Mouse (Mus musculus): ENCODE data around the gene Tnks2. TPM values are rescaled to one million over a fixed set of nuclear protein-coding genes. Genes with fewer than 3 reads are reported as not detected.

Gene Tnks2
- polyA plus RNA-seq, 1 experiment from 2014 or later: 79.5 TPM

DNA sequence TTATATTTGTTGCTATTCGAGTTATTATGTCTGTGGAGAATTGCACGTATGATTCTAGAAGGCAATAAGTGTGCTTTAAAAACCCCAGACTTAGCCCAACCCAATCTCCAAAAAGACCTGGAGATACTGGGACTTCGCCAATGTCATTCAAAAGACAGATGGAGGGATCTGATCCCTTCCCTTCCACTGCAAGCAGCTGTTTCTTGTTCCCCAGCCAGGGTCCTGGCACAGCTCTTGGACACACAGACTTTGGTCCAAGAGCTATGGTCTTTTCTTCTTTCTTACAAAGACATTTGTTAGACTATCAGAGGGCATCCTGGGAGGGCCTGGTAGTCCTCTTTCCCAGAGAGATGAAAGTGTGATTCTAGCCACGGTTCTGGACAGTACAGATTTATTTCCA lies 82.2 kb downstream of the Tnks2 start:
- no peak overlapping the region for H3K4me2 ChIP-seq (ENCODE audit: low read depth, low read length)
- H3K9ac ChIP-seq (ENCODE audit: low read depth, low read length): no peak overlapping the region
- H3K27ac ChIP-seq (replicated peaks; ENCODE audit: low read depth, low read length): no peak overlapping the region
- no peaks in the 10 kb centered on the region for H3K36me3 ChIP-seq (ENCODE audit: control insufficient read depth, insufficient read depth, low read length)
- H3K9me3 ChIP-seq (ENCODE audit: control insufficient read depth, low read length): no peaks in the 10 kb centered on the region
- DNase-seq (ENCODE audit: low spot score): no peak
- WGBS: 77% methylated on average over 4 of the region's 4 CpGs
- H3K4me1 ChIP-seq (ENCODE audit: control insufficient read depth, insufficient read depth, low read length): 0 out of 2 replicates have a peak, but pooled peaks cover 3% of the 10 kb centered on the region
- no peak for ATAC-seq (ENCODE audit: low read depth)
- no peak overlapping the region for H3K4me3 ChIP-seq (ENCODE audit: low read depth, low read length)
- H3K27me3 ChIP-seq (replicated peaks; ENCODE audit: control insufficient read depth, insufficient read depth, low read length): no peaks in the 10 kb centered on the region

DNA sequence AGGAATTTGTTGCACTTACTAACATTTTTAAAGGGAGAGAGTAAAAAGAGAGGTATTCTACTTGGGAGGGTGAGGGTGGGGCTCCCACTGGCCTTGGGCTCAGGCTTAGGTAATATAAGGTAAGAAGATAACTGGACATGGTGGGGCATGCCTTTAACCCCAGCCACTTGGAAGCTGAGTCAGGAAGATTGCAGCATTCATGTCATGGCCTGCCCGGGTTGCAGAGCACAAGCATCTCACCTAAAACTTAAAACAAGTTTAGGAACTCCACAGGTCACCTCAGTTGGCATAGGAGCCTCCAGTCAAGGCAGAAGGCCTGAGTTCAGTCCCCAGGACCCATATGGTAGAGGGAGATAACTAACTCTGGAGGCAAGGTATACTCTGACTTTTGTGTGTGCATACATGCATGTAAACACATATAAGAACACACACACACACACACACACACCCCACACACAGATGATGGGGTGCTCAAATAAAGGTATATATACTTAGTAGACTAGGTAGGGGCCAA lies 82.9 kb downstream of the Tnks2 start:
- no peak for DNase-seq (ENCODE audit: low spot score)
- ATAC-seq (ENCODE audit: low read depth): no peak
- WGBS: 92% methylated on average over 1 of the region's 1 CpGs

DNA sequence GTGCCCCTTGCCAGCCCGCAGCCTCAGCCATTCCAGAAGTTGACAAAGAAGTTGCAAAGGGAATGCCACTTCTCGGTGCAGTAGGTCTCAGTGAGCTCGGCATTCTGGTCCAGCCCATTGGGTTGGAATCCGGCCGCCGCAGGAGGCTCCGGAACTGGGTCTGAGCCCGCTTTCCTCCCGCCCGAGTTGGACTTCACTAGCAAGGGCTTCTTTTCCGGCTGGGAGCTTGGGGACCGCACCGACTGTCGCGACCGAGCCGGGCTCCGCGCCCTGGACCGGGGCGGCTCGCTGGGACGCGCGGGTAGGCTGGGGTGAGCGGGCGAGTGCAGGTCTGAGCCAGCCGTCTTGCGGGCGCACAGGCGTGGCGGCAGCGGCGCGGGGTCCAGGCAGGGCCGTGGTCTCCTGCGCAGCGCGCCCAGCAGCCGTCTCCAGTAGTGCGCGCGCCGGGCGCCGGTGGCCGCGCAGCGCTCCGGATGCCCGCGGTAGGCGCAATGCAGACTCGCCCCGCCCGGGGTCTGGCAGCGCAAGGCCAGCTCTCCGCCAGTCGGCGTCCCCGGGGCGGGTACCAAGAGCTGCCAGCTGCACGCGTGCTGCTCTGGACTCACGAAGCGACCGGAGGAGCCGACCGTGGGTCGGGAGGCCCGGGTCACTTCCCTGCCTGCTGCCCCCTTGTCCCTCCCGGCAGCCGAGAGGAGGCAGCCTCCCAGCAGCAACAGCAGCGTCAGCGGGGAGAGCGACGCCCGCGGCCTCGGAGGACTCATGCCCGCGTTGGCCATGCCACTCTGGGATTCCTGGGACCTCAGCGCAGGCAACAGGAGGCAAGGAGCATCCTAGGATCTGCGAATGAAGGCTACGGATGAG lies 84.6 kb downstream of the Tnks2 start:
- peak overlapping the region; percentile 85 for H3K4me2 ChIP-seq (ENCODE audit: low read depth, low read length)
- peak; percentile 92 for ATAC-seq (ENCODE audit: low read depth)
- WGBS: 0% methylated on average over 36 of the region's 85 CpGs
- H3K9ac ChIP-seq (ENCODE audit: low read depth, low read length): peak overlapping the region; percentile 91
- 0 out of 2 replicates have a peak, but pooled peaks cover 3% of the 10 kb centered on the region for H3K4me1 ChIP-seq (ENCODE audit: control insufficient read depth, insufficient read depth, low read length)
- H3K27me3 ChIP-seq (replicated peaks; ENCODE audit: control insufficient read depth, insufficient read depth, low read length): no peaks in the 10 kb centered on the region
- peak; percentile 90 for DNase-seq (ENCODE audit: low spot score)
- peak overlapping the region; percentile 94 for H3K4me3 ChIP-seq (ENCODE audit: low read depth, low read length)
- H3K27ac ChIP-seq (replicated peaks; ENCODE audit: low read depth, low read length): peak overlapping the region; percentile 87
- H3K9me3 ChIP-seq (ENCODE audit: control insufficient read depth, low read length): no peaks in the 10 kb centered on the region
- no peaks in the 10 kb centered on the region for H3K36me3 ChIP-seq (ENCODE audit: control insufficient read depth, insufficient read depth, low read length)

More for the DNA sequence above, 82.9 kb downstream of the Tnks2 start:
- Histone ChIP-seq H3K9ac (ENCODE audit: low read depth, low read length) (no peak overlapping the region), H3K36me3 (ENCODE audit: control insufficient read depth, insufficient read depth, low read length) (no peaks in the 10 kb centered on the region), H3K4me2 (ENCODE audit: low read depth, low read length) (no peak overlapping the region), H3K27me3 (replicated peaks; ENCODE audit: control insufficient read depth, insufficient read depth, low read length) (no peaks in the 10 kb centered on the region), H3K27ac (replicated peaks; ENCODE audit: low read depth, low read length) (no peak overlapping the region), H3K4me1 (ENCODE audit: control insufficient read depth, insufficient read depth, low read length) (0 out of 2 replicates have a peak, but pooled peaks cover 3% of the 10 kb centered on the region), H3K4me3 (ENCODE audit: low read depth, low read length) (no peak overlapping the region), H3K9me3 (ENCODE audit: control insufficient read depth, low read length) (no peaks in the 10 kb centered on the region)

DNA sequence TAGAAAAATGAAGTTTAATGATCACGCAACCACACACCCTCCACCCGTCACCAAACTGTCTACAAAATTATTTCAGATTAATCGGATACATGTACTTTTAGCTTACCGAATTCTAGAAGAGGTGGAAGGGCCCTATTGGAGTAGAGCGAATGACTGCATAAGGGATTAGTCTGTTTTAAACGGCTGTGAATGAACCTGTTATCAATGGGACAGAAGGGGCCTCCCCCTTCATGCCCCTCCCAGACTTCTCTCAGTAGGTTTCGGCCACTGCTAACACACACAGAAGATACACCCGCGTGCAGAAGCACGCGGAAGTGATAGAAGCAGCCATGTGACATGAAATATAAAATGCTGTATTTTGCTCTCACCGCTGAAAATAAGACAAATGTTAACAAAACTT lies 85.4 kb downstream of the Tnks2 start, which contains the start of gene Fgfbp3:
Gene Fgfbp3, minus strand, starts transcription at position 150 of the 400 bp plus-strand sequence.
- no peak for DNase-seq (ENCODE audit: low spot score)
- ATAC-seq (ENCODE audit: low read depth): no peak

DNA sequence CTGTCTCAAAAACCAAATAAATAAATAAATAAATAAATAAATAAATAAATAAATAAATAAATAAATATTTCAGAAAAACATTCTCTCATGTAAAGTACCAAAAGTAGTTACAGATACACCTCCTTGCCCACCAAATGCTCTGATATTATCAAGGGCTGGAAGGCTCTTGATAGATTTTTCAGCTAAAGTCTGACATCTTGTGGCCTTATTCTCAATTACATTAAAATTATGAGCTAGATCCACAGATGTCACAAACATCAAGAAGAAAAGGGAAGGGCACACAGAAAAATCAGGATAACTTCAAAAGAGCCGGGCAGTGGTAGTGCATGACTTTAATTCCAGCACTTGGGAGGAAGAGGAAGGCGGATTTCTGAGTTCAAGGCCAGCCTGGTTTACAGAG lies 88.0 kb downstream of the Tnks2 start:
- Histone ChIP-seq H3K27ac (replicated peaks; ENCODE audit: low read depth, low read length) (no peak overlapping the region), H3K9me3 (ENCODE audit: control insufficient read depth, low read length) (no peaks in the 10 kb centered on the region), H3K36me3 (ENCODE audit: control insufficient read depth, insufficient read depth, low read length) (no peaks in the 10 kb centered on the region), H3K9ac (ENCODE audit: low read depth, low read length) (no peak overlapping the region), H3K4me2 (ENCODE audit: low read depth, low read length) (no peak overlapping the region), H3K4me1 (ENCODE audit: control insufficient read depth, insufficient read depth, low read length) (peaks cover 8% of the 10 kb centered on the region; the same call in 1 of the 2 replicates), H3K27me3 (replicated peaks; ENCODE audit: control insufficient read depth, insufficient read depth, low read length) (no peaks in the 10 kb centered on the region), H3K4me3 (ENCODE audit: low read depth, low read length) (no peak overlapping the region)
- ATAC-seq (ENCODE audit: low read depth) (no peak), DNase-seq (ENCODE audit: low spot score) (peak; percentile 75)
- 26% methylated on average over 2 of the region's 2 CpGs for WGBS

More for the DNA sequence above, 85.4 kb downstream of the Tnks2 start, which contains the start of gene Fgfbp3:
- Histone ChIP-seq H3K27me3 (replicated peaks; ENCODE audit: control insufficient read depth, insufficient read depth, low read length) (no peaks in the 10 kb centered on the region), H3K27ac (replicated peaks; ENCODE audit: low read depth, low read length) (peak within 1 kb of the TSS; percentile 87), H3K4me1 (ENCODE audit: control insufficient read depth, insufficient read depth, low read length) (0 out of 2 replicates have a peak, but pooled peaks cover 3% of the 10 kb centered on the region), H3K9ac (ENCODE audit: low read depth, low read length) (peak within 1 kb of the TSS; percentile 91), H3K4me3 (ENCODE audit: low read depth, low read length) (peak within 1 kb of the TSS; percentile 94), H3K36me3 (ENCODE audit: control insufficient read depth, insufficient read depth, low read length) (no peaks in the 10 kb centered on the region), H3K4me2 (ENCODE audit: low read depth, low read length) (peak within 1 kb of the TSS; percentile 85), H3K9me3 (ENCODE audit: control insufficient read depth, low read length) (no peaks in the 10 kb centered on the region)
- WGBS: 9% methylated on average over 12 of the region's 12 CpGs

DNA sequence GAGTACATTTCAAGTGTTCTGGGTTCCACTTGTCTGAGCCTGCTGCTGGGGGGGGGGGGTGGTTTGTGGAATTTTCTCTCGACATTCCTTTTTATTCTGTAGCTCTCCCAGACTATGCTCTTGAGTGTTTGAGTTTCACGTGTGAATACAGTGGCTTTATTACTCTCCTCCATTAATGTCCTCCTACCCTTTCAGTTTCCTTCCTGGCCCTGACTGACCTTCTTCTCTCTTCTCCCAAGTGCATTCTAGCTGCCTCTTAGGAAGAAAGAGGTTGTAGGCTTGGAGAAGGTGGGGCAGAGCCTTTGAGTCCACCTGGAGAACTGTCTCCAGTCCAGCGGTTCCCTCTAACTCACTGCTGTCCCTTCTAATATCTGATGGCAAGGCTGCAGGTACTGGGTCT lies 88.9 kb downstream of the Tnks2 start:
- H3K4me3 ChIP-seq (ENCODE audit: low read depth, low read length): no peak overlapping the region
- H3K9me3 ChIP-seq (ENCODE audit: control insufficient read depth, low read length): no peaks in the 10 kb centered on the region
- no peak overlapping the region for H3K4me2 ChIP-seq (ENCODE audit: low read depth, low read length)
- no peaks in the 10 kb centered on the region for H3K36me3 ChIP-seq (ENCODE audit: control insufficient read depth, insufficient read depth, low read length)
- H3K9ac ChIP-seq (ENCODE audit: low read depth, low read length): no peak overlapping the region
- H3K27me3 ChIP-seq (replicated peaks; ENCODE audit: control insufficient read depth, insufficient read depth, low read length): no peaks in the 10 kb centered on the region
- ATAC-seq (ENCODE audit: low read depth): no peak
- peaks cover 12% of the 10 kb centered on the region for H3K4me1 ChIP-seq (ENCODE audit: control insufficient read depth, insufficient read depth, low read length)
- H3K27ac ChIP-seq (replicated peaks; ENCODE audit: low read depth, low read length): no peak overlapping the region
- DNase-seq (ENCODE audit: low spot score): no peak
- WGBS: 58% methylated on average over 3 of the region's 3 CpGs

DNA sequence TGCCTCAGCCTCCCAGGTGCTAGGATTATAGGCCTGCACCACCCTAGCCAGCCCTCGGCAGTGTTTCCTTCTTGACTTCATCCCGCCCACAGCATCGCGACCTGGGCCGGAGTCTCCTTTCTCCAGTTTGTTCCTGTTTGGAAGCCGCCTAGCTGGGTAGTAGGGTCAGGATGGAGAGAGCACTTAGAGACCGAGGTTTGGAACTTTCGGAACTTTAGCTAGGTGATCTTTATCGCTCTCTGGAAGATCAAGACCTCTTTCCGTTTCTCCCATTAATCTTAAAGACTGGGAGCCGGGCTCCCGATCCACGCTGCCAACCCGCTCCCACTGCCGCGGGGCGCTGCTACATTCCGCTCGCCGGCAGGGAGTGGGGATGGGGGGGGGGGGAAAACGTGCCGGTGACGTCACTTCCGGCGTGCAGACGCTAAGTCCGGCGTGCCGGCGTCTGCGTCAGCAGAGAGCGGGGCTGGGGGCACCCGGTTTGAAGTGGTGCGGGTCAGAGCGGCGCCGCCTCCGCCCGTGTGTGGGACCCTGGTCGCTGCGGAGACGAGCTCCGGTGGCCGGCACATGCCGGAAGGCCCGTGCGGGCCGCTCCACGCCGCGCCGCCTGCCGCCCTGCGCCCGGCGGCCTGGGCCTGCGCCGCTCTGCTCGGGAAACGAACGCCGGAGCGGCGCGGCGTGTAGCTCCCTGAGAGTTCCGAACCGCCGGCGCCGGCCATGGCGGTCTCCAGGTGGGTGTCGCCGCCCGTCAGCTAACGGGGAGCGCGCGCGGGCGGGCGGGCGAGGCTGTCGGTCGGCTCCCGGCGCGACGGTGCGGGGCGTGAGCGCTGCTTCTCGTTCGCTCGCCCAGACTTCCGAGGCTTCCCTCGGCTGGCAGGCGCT lies 91.9 kb downstream of the Tnks2 start, which contains the start of gene Btaf1:
Gene Btaf1, plus strand, starts transcription at position 409 of the 882 bp plus-strand sequence.
- peak within 1 kb of the TSS; percentile 97 for H3K27ac ChIP-seq (replicated peaks; ENCODE audit: low read depth, low read length)
- peaks cover 12% of the 10 kb centered on the region for H3K4me1 ChIP-seq (ENCODE audit: control insufficient read depth, insufficient read depth, low read length)
- no peaks in the 10 kb centered on the region for H3K9me3 ChIP-seq (ENCODE audit: control insufficient read depth, low read length)
- peak; percentile 96 for DNase-seq (ENCODE audit: low spot score)
- H3K4me2 ChIP-seq (ENCODE audit: low read depth, low read length): peak within 1 kb of the TSS; percentile 77
- peak within 1 kb of the TSS; percentile 95 for H3K9ac ChIP-seq (ENCODE audit: low read depth, low read length)
- H3K36me3 ChIP-seq (ENCODE audit: control insufficient read depth, insufficient read depth, low read length): no peaks in the 10 kb centered on the region
- H3K4me3 ChIP-seq (ENCODE audit: low read depth, low read length): peak within 1 kb of the TSS; percentile 94
- 1% methylated on average over 43 of the region's 98 CpGs for WGBS
- peak; percentile 95 for ATAC-seq (ENCODE audit: low read depth)
- no peaks in the 10 kb centered on the region for H3K27me3 ChIP-seq (replicated peaks; ENCODE audit: control insufficient read depth, insufficient read depth, low read length)

DNA sequence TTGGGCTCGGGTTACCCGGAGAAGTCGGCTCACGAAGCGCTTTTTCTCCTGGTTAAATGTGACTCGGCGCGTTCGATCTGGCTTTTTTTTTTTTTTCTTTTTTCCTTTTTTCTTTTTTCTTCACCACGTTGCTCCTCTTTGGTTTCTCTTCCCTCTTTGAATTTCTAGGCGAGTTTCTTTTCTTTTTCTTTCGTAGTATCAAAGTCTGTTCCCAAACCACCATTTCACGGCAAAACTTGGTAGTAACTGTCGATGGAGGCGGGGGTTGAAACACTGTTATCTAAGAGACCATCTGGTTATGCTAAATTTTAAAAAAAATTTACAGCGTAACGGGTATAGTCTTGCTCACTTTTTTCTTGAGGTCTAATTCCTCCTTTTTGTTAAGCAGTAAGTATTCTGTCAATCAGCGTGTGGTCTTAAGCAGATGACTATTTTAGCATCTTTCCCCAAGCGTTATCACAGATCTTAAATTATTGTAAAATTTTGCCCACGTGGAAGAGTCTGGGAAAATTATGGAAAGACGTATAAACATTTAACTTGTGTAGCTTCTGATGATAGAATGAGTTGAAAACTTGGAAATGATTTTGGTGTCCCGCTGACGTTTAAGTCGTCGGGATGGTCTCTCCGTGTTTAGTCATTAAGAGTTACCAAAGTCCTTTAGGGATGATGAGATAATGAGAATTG lies 92.7 kb downstream of the Tnks2 start:
- no peaks in the 10 kb centered on the region for H3K9me3 ChIP-seq (ENCODE audit: control insufficient read depth, low read length)
- peaks cover 12% of the 10 kb centered on the region for H3K4me1 ChIP-seq (ENCODE audit: control insufficient read depth, insufficient read depth, low read length)
- peak overlapping the region; percentile 97 for H3K27ac ChIP-seq (replicated peaks; ENCODE audit: low read depth, low read length)
- peak overlapping the region; percentile 77 for H3K4me2 ChIP-seq (ENCODE audit: low read depth, low read length)
- H3K4me3 ChIP-seq (ENCODE audit: low read depth, low read length): peak overlapping the region; percentile 94
- DNase-seq (ENCODE audit: low spot score): no peak
- H3K9ac ChIP-seq (ENCODE audit: low read depth, low read length): peak overlapping the region; percentile 95
- H3K36me3 ChIP-seq (ENCODE audit: control insufficient read depth, insufficient read depth, low read length): no peaks in the 10 kb centered on the region
- ATAC-seq (ENCODE audit: low read depth): no peak
- no peaks in the 10 kb centered on the region for H3K27me3 ChIP-seq (replicated peaks; ENCODE audit: control insufficient read depth, insufficient read depth, low read length)
- WGBS: under 1% methylated on average over 24 of the region's 26 CpGs

All from embryonic facial prominence, embryonic 14.5 days (tissue).